Mouse (Mus musculus): Measurements from ENCODE around the gene Plcg1. TPM values are rescaled to one million over a fixed set of nuclear protein-coding genes. Genes with fewer than 3 reads are reported as not detected.

Gene Plcg1
- polyA plus RNA-seq, 1 experiment from 2014 or later = 68.8 TPM

GRCm38 (mm10) chr2:160768997-160769396 lies 37.9 kb downstream of the Plcg1 start:
- ATAC-seq (ENCODE audit: insufficient read depth) = no peak
- H3K4me3 ChIP-seq (ENCODE audit: low read depth, low read length) = no peak overlapping the region
- no peaks in the 10 kb centered on the region for H3K4me1 ChIP-seq (ENCODE audit: insufficient read depth)
- no peak overlapping the region for H3K27ac ChIP-seq (ENCODE audit: low read depth)
- H3K9ac ChIP-seq = no peak overlapping the region
- no peak overlapping the region for H3K4me2 ChIP-seq
- no peak for DNase-seq
- WGBS = 84% methylated on average over 2 of the region's 2 CpGs
- peaks cover 33% of the 10 kb centered on the region for H3K36me3 ChIP-seq (ENCODE audit: insufficient read depth)
- no peak for TF ChIP-seq CTCF (IDR thresholded peaks at IDR 0.05; ENCODE audit: low read depth)
- H3K27me3 ChIP-seq (ENCODE audit: insufficient read depth, low read length) = no peaks in the 10 kb centered on the region
- H3K9me3 ChIP-seq (ENCODE audit: low read depth, low read length) = no peaks in the 10 kb centered on the region

GRCm38 (mm10) chr2:160770409-160770808 lies 39.3 kb downstream of the Plcg1 start:
- Histone ChIP-seq H3K27me3 (ENCODE audit: insufficient read depth, low read length) (no peaks in the 10 kb centered on the region), H3K4me1 (ENCODE audit: insufficient read depth) (no peaks in the 10 kb centered on the region), H3K4me3 (ENCODE audit: low read depth, low read length) (no peak overlapping the region), H3K9me3 (ENCODE audit: low read depth, low read length) (no peaks in the 10 kb centered on the region), H3K27ac (ENCODE audit: low read depth) (no peak overlapping the region), H3K9ac (no peak overlapping the region), H3K4me2 (no peak overlapping the region), H3K36me3 (ENCODE audit: insufficient read depth) (peaks cover 19% of the 10 kb centered on the region; the same call in 1 of the 2 replicates)
- DNase-seq (no peak), ATAC-seq (ENCODE audit: insufficient read depth) (no peak)
- no peak for TF ChIP-seq CTCF (IDR thresholded peaks at IDR 0.05; ENCODE audit: low read depth)

DNA sequence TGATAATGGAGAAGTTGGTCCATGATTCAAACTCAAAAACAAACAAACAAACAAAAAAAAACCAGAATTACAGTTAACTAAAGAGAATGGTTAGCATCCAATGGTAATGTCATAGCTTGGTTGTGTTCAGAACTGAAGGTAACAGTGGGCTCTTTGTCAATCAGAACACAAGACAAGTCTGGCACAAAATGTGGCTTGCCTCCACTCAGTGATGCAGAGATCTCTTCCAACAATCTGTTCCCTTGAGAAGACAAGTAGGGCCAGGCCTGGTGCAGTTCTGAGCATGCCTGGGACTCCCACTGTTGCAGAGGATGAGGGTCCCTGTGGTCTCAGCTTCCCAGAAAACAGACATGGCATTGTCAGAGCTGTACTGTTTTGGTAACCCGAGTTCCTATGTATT lies 39.8 kb downstream of the Plcg1 start:
- no peaks in the 10 kb centered on the region for H3K27me3 ChIP-seq (ENCODE audit: insufficient read depth, low read length)
- TF ChIP-seq CTCF (IDR thresholded peaks at IDR 0.05; ENCODE audit: low read depth) = no peak
- WGBS = 81% methylated on average over 1 of the region's 1 CpGs
- H3K27ac ChIP-seq (ENCODE audit: low read depth) = no peak overlapping the region
- ATAC-seq (ENCODE audit: insufficient read depth) (no peak), DNase-seq (no peak)
- no peak overlapping the region for H3K4me3 ChIP-seq (ENCODE audit: low read depth, low read length)
- no peak overlapping the region for H3K9ac ChIP-seq
- no peaks in the 10 kb centered on the region for H3K4me1 ChIP-seq (ENCODE audit: insufficient read depth)
- H3K36me3 ChIP-seq (ENCODE audit: insufficient read depth) = peaks cover 18% of the 10 kb centered on the region; the same call in 1 of the 2 replicates
- no peaks in the 10 kb centered on the region for H3K9me3 ChIP-seq (ENCODE audit: low read depth, low read length)
- H3K4me2 ChIP-seq = no peak overlapping the region

GRCm38 (mm10) chr2:160771325-160772276 lies 40.5 kb downstream of the Plcg1 start:
- DNase-seq = no peak
- Histone ChIP-seq H3K27me3 (ENCODE audit: insufficient read depth, low read length) (no peaks in the 10 kb centered on the region), H3K4me3 (ENCODE audit: low read depth, low read length) (no peak overlapping the region), H3K4me2 (no peak overlapping the region), H3K9me3 (ENCODE audit: low read depth, low read length) (no peaks in the 10 kb centered on the region), H3K4me1 (ENCODE audit: insufficient read depth) (no peaks in the 10 kb centered on the region), H3K36me3 (ENCODE audit: insufficient read depth) (peaks cover 14% of the 10 kb centered on the region; the same call in 1 of the 2 replicates), H3K9ac (no peak overlapping the region), H3K27ac (ENCODE audit: low read depth) (no peak overlapping the region)
- no peak for ATAC-seq (ENCODE audit: insufficient read depth)
- no peak for TF ChIP-seq CTCF (IDR thresholded peaks at IDR 0.05; ENCODE audit: low read depth)
- 81% methylated on average over 8 of the region's 8 CpGs for WGBS

DNA sequence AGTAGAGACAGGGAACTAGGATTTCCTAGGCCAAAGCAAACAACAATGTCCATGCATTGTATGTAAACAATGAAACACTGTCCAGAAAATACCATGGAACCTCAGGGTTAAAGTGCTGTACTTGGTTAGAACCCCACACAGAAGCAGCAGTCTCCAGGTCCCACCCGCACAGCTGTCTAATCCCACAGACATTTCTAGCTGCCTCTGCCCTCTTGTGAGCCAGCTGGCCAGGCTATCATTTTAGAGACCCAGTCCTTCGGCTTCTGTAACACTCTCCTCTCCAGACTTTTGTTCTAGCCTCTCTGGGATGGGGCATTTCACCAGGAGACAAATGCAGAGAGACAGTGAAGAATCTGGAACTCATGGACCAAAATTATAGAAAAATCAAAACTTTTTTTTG lies 46.9 kb downstream of the Plcg1 start:
- no peaks in the 10 kb centered on the region for H3K4me1 ChIP-seq (ENCODE audit: insufficient read depth)
- H3K27me3 ChIP-seq (ENCODE audit: insufficient read depth, low read length) = no peaks in the 10 kb centered on the region
- H3K4me3 ChIP-seq (ENCODE audit: low read depth, low read length) = no peak overlapping the region
- WGBS = 67% methylated on average over 2 of the region's 2 CpGs
- H3K36me3 ChIP-seq (ENCODE audit: insufficient read depth) = peaks cover 16% of the 10 kb centered on the region; the same call in 1 of the 2 replicates
- TF ChIP-seq CTCF (IDR thresholded peaks at IDR 0.05; ENCODE audit: low read depth) = no peak
- H3K27ac ChIP-seq (ENCODE audit: low read depth) = no peak overlapping the region
- no peak overlapping the region for H3K9ac ChIP-seq
- ATAC-seq (ENCODE audit: insufficient read depth) (no peak), DNase-seq (no peak)
- no peaks in the 10 kb centered on the region for H3K9me3 ChIP-seq (ENCODE audit: low read depth, low read length)
- H3K4me2 ChIP-seq = no peak overlapping the region

GRCm38 (mm10) chr2:160780154-160780833 lies 49.2 kb downstream of the Plcg1 start:
- Histone ChIP-seq H3K4me2 (no peak overlapping the region), H3K4me1 (ENCODE audit: insufficient read depth) (no peaks in the 10 kb centered on the region), H3K9me3 (ENCODE audit: low read depth, low read length) (no peaks in the 10 kb centered on the region), H3K27ac (ENCODE audit: low read depth) (no peak overlapping the region), H3K27me3 (ENCODE audit: insufficient read depth, low read length) (no peaks in the 10 kb centered on the region), H3K9ac (no peak overlapping the region), H3K4me3 (ENCODE audit: low read depth, low read length) (no peak overlapping the region), H3K36me3 (ENCODE audit: insufficient read depth) (peaks cover 16% of the 10 kb centered on the region; the same call in 1 of the 2 replicates)
- TF ChIP-seq CTCF (IDR thresholded peaks at IDR 0.05; ENCODE audit: low read depth) = no peak
- no peak for ATAC-seq (ENCODE audit: insufficient read depth)
- 86% methylated on average over 13 of the region's 13 CpGs for WGBS
- no peak for DNase-seq

DNA sequence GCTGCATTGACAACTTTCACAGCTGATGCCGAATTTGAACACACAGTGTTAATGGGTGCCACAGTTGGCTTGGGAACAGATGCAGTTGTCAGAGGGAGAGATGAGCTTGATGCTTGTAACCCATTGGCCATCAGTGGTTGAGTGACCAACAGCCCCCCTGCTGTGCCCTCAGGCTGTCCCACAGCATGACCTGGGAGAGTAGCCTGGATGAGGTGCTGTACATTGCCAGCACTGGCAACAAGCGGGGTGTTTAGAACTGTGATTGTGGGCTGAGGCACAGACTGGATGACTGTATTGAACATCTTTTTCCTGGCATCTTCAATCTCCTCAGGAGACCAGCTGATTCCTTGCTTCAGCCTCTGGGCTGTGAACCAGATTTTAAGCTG lies 49.7 kb downstream of the Plcg1 start:
- peaks cover 16% of the 10 kb centered on the region; the same call in 1 of the 2 replicates for H3K36me3 ChIP-seq (ENCODE audit: insufficient read depth)
- H3K4me3 ChIP-seq (ENCODE audit: low read depth, low read length) = no peak overlapping the region
- 95% methylated on average over 2 of the region's 2 CpGs for WGBS
- no peaks in the 10 kb centered on the region for H3K9me3 ChIP-seq (ENCODE audit: low read depth, low read length)
- H3K4me2 ChIP-seq = no peak overlapping the region
- H3K4me1 ChIP-seq (ENCODE audit: insufficient read depth) = no peaks in the 10 kb centered on the region
- no peak overlapping the region for H3K27ac ChIP-seq (ENCODE audit: low read depth)
- DNase-seq (no peak), ATAC-seq (ENCODE audit: insufficient read depth) (no peak)
- H3K9ac ChIP-seq = no peak overlapping the region
- TF ChIP-seq CTCF (IDR thresholded peaks at IDR 0.05; ENCODE audit: low read depth) = no peak
- no peaks in the 10 kb centered on the region for H3K27me3 ChIP-seq (ENCODE audit: insufficient read depth, low read length)
